Mouse (Mus musculus) heart, postnatal 36 days (tissue): ENCODE results near the gene Traf5. TPM values are rescaled to one million over a fixed set of nuclear protein-coding genes. Genes with fewer than 3 reads are reported as not detected.

Source experiments
- DNase-seq, 2 experiments: peaks; one replicate each; pipeline ENCODE4 v3.0.0; 2021 to 2022
- intact Hi-C: fragments of 180-260 bp; cut with DNase I; formaldehyde crosslinking; loops from one replicate; pipeline ENCODE4 v1.15.1; 2025
- total RNA-seq, 2 experiments: library from RNA; stranded (reverse); gene quantifications; 2 replicates each; pipeline ENCODE4 v1.2.3; 2021

Gene Traf5
- total RNA-seq, 2 experiments from 2014 or later: 5.2 to 6.8 TPM

- intact Hi-C loops: no loop called here
- DNase-seq: peak in 1 of 2 experiments; percentile 48
Observed at GRCm38 (mm10) chr1:192070618-192071051, 21.7 kb downstream of the Traf5 start.

- peak in 1 of 2 experiments; percentile 50 for DNase-seq
- intact Hi-C loops: no loop called here
Observed at GRCm38 (mm10) chr1:192069971-192070591, 22.3 kb downstream of the Traf5 start.

GRCm38 (mm10) chr1:192068188-192068587 lies 24.2 kb downstream of the Traf5 start:
- intact Hi-C loops: no loop called here
- DNase-seq: no peak

GRCm38 (mm10) chr1:192066956-192067355 lies 25.4 kb downstream of the Traf5 start:
- DNase-seq: no peak
- intact Hi-C loops: no loop called here

- no peak for DNase-seq
- intact Hi-C loops: no loop called here
Observed at GRCm38 (mm10) chr1:192063209-192063946, 29.0 kb downstream of the Traf5 start.

- DNase-seq: no peak
- intact Hi-C loops: no loop called here
Observed at GRCm38 (mm10) chr1:192062682-192063081, 29.7 kb downstream of the Traf5 start.

- DNase-seq: peak; percentile 66 to 71
- intact Hi-C loops: loop anchor here (2.0 kb wide), 1 partner anchor 31 kb away; the partner anchor contains the start of gene Traf5
Observed at GRCm38 (mm10) chr1:192061666-192062306, 30.6 kb downstream of the Traf5 start.

GRCm38 (mm10) chr1:192058911-192059310 lies 33.4 kb downstream of the Traf5 start:
- DNase-seq: no peak
- intact Hi-C loops: no loop called here

- intact Hi-C loops: no loop called here
- DNase-seq: no peak
Observed at GRCm38 (mm10) chr1:192053726-192054125, 38.6 kb downstream of the Traf5 start.

- DNase-seq: no peak
Observed at GRCm38 (mm10) chr1:192052986-192053385, 39.4 kb downstream of the Traf5 start.

GRCm38 (mm10) chr1:192052461-192052860 lies 39.9 kb downstream of the Traf5 start:
- intact Hi-C loops: no loop called here
- no peak for DNase-seq

More at GRCm38 (mm10) chr1:192052986-192053385, 39.4 kb downstream of the Traf5 start:
- intact Hi-C loops: no loop called here

GRCm38 (mm10) chr1:191999022-191999421 lies 93.3 kb downstream of the Traf5 start:
- no peak for DNase-seq
- intact Hi-C loops: no loop called here

- intact Hi-C loops: no loop called here
Observed at GRCm38 (mm10) chr1:191996621-191997185, 95.7 kb downstream of the Traf5 start.

GRCm38 (mm10) chr1:191995916-191996315 lies 96.4 kb downstream of the Traf5 start:
- intact Hi-C loops: loop anchor here (1.0 kb wide), 2 partner anchors 31 to 98 kb away; no protein-coding TSS in a partner anchor
- DNase-seq: no peak

More at GRCm38 (mm10) chr1:191996621-191997185, 95.7 kb downstream of the Traf5 start:
- no peak for DNase-seq

- intact Hi-C loops: loop anchor here (1.0 kb wide), 2 partner anchors 30 to 99 kb away; no protein-coding TSS in a partner anchor
- DNase-seq: peak; percentile 70 to 82
Observed at GRCm38 (mm10) chr1:191995488-191995887, 96.9 kb downstream of the Traf5 start.

GRCm38 (mm10) chr1:191994476-191994875 lies 97.9 kb downstream of the Traf5 start:
- DNase-seq: no peak
- intact Hi-C loops: no loop called here

GRCm38 (mm10) chr1:191992040-191992780 lies 100.1 kb downstream of the Traf5 start:
- DNase-seq: no peak
- intact Hi-C loops: no loop called here

- intact Hi-C loops: loop anchor here (2.0 kb wide), 1 partner anchor 103 kb away; the partner anchor contains the start of gene Traf5
- DNase-seq: peak; percentile 93 to 94
Observed at GRCm38 (mm10) chr1:191989994-191990393, 102.4 kb downstream of the Traf5 start.

GRCm38 (mm10) chr1:191989060-191989459 lies 103.3 kb downstream of the Traf5 start:
- no peak for DNase-seq
- intact Hi-C loops: no loop called here

- DNase-seq: no peak
- intact Hi-C loops: no loop called here
Observed at GRCm38 (mm10) chr1:191988646-191989045, 103.7 kb downstream of the Traf5 start.
